Mouse (Mus musculus) cerebellum, postnatal 4 days (tissue): Measurements from ENCODE around the gene 2700081O15Rik.

Source experiments
- DNase-seq, 2 experiments: peaks; one replicate each; pipeline ENCODE4 v3.0.0; 2022; ENCODE audit warnings: low spot score in 2 of 2, mixed read lengths in 1 of 2

Gene 2700081O15Rik

DNA sequence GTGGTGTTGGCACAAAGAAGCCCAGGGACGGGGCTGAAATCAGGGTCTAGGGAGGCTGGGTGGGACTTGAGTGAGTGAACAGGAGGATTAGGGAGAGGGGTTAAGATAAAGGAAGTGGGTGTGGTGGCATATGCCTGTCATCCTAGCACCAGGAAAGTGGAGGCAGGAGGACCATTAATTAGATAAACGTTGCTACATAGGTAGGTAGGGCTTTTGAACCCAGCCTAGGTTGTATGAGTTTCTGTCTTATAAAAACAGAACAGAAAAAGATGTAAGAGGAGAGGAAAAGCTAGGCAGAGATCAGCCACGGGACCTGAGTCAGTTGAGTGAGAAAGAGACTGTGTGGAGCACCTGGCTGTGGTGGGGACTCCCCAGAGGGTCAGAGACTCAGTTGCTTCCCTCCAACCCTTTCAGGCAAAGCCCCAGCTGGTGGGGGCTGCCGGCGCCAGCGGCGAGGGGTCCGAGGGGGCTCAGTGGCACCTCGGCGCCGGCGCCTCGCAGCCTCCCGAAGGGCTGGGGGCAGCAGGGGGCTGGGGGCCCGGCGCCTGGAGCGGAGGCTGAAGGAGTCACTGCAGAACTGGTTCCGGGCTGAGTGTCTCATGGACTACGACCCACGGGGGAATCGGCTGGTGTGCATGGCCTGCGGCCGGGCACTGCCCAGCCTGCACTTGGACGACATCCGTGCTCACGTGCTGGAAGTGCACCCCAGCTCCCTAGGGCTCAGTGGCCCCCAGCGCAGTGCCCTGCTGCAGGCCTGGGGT, 3.6 kb downstream of the 2700081O15Rik start:
- no peak for DNase-seq

DNA sequence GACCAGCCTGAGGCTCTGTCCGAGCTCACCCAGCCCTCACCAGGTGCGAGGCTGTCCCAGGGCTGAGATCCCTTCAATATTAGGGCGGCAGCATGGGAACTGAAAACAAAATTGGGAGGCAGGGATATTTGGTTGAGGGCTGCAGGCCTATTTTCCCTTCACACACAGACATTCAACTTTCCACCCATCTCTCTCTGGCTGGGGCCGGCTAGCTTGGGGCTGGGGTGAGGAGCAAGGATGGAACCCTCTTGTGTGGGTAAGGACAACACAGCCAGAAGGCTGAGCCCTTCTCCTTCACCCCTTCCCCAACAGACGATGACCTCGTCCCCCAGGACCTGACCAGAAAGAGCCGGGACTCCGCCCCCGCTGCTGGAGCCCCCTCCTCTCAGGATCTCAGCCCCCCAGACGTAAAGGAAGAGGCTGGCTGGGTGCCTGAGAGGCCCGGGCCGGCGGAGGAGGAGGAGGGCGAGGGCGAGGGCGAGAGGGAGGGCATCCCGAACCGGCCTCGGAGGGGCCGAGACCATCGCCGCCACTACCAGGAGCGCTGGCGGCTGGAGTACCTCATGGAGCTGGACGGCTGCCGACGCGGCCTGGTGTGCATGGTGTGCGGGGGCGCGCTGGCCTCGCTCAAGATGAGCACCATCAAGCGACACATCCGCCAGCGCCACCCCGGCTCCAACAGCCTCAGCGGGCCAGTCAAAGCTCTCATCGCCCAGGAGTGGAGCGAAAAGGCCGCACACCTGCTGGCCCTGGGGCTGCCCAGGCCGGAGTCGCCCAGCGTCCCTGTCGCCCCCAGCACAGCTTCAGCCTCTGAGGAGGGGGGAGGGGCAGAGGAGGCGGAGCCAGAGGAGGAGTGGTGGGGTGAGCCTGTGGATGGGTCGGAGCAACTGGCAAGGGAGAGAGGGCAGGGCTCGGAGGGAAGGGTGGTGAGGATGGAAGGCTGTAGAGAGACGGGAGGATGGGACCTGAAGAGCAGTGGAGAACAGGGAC, 4.5 kb downstream of the 2700081O15Rik start:
- DNase-seq = peak in 1 of 2 experiments; percentile 72

DNA sequence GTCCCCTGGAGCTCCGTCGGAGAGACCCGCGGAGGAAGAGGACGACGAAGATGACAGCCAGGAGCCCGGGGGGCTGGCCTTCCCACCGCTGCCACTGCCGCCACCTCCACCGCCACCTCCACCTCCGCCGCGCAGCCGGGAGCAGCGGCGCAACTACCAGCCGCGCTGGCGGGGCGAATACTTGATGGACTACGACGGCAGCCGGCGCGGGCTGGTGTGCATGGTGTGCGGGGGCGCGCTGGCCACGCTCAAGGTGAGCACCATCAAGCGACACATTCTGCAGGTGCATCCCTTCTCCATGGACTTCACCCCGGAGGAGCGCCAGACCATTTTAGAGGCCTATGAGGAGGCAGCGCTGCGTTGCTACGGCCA, 5.2 kb downstream of the 2700081O15Rik start:
- no peak for DNase-seq

DNA sequence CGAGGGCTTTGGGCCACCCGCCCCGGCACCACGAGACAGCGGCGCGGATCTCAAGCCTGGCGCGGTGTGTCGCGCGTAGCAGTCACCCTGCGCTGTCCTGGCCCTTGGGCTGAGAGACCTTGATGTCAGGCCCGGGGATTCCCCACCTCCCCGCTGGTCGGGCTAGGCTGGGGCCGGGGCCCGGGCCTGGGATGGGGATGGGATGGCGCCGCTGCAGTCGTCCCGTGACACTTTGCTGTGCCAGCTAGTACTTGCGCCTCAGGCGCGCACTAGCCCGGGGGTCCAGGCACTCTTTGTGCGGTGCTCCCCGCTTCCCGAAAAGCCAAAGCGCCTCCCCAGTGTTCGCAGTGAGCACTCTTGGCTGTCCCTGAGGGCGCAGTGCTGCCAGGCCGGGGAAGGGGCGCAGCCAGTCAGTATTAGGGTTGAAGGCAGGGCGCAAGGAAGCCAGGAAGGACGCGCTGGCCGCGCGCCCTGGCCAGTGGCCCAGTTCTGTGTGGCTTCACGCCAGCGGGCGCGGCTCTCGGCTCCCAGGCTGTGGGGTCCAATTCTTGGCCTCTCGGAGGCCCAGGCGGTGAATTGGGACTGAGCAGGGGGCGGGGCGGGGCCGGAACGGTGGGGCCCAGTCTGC, 5.7 kb downstream of the 2700081O15Rik start:
- peak; percentile 81 to 97 for DNase-seq

DNA sequence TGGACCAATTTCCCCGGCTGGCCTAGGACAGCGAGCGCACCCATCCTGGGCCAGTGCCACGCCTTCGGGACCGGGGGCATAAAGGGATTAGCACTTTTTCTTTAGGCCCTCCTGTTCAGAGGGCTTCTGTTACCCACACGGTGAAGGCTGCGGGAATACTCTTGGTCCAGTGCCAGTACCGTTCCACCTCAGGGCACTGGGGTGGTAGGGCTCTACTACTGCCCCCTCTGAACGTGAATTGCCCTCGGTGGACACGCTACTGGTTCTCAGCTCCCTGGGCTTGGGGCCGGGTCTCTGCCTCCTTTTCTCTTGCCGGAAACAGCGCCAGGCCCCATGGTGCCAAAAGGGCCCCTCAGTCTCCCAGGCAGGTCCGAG, 6.2 kb downstream of the 2700081O15Rik start:
- no peak for DNase-seq

DNA sequence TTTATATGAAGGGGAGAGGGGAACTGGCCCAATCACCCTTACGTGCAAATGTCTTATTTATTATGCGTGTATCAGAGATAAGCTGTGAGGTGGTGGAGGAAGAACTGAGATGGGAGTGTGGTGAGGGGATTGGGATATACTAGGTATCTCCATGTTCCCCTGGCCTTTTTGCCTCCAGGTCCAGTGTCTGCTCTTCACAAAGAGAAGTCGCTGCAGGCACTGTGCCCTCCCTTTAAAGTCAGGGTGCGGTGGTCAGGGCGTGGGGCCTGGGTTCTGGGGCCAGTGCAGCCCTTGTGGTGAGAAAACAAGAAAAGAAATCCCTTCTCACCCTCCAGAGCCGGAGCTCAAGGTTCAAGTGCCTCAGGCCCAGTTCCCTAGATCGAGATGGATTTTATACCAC, 6.7 kb downstream of the 2700081O15Rik start:
- no peak for DNase-seq

DNA sequence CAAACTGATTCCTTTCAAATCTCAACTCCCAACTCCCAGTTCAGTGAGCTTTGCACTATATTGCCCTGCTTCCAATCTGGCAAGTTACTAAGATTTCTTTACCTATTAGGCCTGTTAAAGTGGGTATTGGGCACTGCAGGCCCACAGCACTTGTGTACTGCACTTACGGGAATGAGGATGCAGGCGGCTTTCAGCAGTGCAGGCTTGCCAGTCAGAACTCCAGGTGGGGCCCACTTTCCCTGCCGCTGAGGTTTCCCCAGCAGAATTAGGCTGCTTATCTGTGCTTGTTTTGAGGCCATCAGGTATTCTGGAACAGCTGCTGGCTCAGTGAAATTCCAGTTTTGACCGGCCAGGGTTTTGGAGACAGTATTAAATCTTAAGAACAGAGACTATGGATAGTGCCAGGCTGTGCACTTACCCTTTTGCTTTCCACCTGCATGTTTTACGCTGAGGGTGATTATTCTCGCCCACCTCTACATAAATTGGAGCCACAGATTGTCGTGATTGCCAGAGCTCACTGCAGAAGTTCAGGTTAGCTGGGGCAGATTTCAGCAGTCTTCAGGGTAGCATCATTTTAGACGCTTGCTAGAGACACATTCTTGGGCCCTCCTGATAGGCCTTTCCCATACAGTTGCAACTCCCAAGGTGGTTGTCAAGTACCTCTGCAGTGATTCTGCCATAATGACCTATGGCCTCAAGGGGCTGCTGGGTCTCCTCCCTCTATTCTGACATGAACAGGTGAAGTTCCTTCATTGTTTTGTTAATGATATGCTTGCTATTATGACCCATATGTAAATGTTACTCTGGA, 7.4 kb downstream of the 2700081O15Rik start:
- no peak for DNase-seq

DNA sequence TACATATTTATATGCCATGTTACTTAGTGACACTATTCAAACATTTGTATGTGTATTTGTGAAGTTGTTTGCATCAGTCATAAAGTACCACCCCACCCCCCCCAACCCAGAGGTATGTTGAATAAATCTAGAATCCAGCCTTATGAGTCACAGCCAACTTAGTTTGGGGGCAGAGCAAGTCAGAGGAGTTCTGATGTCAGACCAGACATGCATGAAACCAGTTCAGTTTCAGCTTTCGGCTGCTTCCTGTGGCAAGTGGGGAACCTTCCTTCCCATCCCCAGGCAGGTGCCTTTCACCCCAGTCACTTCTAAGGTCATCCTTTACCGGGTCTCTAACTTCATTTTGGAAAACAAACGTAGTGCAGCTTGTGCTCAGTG, 8.0 kb downstream of the 2700081O15Rik start:
- DNase-seq = no peak

DNA sequence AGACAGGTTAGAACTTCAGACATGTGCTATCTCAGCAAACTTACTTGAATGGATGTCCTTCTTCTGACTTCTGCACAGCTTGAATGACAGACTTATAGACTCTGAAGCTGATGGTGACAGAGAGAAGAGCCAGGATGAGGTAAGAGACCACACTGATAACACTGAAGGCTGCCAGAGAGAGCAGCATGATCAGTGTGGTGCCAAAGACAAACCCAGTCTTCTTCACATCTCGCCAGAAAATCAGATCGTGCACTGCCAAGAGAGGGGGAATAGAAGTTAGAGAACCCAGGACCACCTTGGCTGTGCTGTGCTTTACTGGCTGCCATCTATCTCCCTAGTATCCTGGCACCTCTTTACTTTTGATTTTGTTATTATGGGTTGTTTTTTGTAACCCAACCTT, 17.5 kb downstream of the 2700081O15Rik start:
- DNase-seq = no peak

DNA sequence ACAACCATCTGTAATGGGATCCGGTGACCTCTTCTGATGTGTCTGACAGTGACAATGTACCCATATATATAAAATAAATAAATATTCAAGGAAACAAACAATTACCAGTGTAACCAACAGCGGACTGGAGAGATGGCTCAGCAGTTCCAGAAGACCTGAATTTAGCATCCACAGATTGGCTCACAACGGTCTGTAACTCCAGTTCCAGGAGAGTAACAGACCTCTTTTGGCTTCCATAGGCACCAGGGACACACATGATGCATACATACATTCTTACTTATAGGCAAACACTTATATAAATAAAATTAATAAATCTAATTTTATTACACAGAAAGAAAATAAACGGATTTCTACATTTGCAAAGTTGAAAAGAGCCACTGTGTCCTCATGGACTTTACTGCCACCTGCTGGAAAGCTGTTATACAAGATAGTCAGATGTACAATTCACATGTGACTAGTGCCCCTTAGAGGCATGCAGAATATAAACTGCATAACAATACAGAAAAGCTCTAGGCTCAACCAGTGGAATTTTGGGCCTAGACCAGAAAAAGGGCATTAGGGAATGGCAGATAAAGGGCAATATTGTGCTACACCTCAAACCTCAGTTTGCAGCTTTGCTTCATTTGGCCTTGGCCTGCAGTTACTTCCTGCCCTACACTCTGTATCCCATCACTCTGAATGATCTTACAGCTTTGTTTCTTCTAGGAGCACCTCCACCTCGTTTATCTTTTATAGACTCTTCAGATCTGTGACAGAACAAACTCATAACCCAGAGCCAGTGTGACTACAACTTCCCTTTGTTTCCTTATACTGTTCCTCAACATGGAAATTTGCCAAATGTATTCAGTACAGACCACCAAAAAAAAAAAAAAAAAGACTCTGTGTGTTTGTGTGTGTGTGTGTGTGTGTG, 18.9 kb downstream of the 2700081O15Rik start:
- no peak for DNase-seq

DNA sequence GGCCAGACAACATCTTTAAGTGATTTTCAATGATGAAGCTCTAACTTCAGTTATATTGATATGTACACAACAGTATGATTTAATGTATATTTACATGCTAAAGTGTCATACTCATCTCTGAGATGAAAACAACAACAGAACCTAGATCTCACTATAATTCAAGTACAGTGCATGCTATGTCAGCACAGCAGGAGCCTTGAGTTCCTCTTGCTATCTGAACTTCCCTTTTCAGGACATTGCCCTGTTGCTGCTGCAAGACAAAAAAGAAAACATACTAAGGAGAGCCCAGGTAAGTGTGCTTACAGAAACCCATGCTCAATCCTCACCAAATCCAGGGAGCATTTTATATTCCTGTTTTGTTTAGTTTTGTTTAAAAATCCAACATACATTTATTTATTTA, 20.9 kb downstream of the 2700081O15Rik start:
- DNase-seq = no peak

DNA sequence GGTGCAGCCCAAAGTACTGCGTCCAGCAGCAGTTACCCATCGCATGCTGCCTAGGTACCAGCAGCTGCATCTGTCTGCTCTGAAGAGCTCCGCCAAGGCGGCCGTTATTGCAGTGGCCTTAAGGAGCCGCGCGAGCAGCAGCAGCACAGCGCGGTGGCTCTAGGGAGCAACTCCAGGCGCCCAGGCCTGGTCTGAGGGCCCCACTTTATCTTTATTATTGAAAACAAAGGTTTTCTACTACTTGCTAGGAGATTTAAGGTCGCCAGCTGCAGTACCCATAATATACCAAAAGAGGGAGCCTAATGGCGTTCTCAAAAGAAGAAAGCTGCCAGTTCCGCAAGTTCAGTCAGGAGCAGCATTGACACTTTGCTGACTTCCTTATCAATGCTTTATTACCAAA, 24.1 kb downstream of the 2700081O15Rik start:
- DNase-seq = peak in 1 of 2 experiments; percentile 58

DNA sequence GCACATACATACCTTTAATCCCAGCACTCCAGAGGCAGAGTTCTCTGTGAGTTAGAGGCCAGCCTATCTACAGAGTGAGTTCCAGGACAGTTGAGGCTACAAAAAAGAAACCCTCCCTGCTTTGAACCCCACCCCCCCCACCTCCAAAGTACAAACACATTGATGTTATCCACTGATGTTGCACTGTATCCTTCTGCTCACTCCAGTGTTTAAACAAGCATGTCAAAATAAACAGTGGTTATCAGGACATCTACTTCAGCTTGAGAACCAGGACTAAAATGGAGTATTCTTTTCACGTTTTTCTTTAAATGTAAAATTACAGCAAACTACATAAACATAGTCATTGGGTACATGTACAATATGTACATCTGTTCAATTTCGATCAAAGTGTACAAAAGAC, 27.7 kb downstream of the 2700081O15Rik start:
- DNase-seq = no peak

DNA sequence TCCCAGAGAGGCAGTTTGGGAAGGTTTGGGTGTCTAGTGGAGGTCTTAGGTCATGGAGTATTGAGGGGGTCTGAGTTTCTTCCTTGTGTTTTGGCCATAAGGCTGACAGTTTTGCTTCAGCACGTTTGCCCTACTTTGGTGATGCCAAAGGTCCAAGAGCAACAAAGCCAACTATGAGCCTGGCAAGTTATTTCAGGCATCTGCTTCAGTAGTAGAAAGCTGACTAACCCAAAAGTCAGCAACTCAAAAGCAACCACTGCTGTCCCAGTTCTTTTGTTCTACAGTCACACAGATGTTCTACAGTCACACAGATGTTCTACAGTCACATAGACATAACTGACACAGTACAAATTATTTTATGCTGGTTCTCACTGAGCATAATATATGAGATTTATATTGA, 28.2 kb downstream of the 2700081O15Rik start:
- DNase-seq = no peak

DNA sequence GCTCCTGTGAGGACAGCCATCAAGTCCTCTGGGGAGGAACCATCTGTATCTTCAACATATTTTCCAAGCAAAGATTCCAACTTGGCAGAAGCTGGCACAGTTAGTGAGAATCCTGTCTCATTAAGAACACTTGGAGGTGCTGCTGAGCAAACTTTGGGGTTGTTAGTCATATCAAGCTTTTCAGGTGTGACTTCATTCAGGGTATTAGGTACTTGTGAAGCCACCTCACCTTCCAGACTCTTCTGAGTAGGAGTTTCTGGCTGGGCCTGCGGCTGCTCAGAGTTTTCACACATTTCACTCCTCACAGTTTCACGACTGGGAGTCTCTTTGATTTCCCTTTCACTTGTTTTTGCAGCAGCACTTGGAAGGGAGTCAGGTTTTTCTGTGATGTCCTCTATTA, 39.4 kb downstream of the 2700081O15Rik start:
- no peak for DNase-seq

DNA sequence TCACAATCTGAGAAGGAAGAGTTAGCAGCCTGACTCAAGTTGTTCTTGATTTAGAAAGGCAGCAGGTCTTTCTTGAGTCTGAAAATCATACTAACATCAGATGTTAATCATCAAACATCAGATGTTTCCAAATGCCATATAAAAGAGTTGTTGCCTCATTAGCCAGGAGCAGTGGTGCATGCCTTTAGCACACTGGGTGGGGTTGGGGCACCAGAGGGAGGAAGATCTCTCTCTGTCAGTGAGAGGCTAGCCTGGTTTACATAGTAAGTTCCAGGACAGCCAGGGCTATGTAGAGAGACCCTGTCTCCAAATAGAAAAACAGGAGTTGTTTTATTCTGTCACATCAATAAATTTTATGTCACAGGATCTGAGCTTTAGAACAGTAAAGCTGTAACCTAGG, 41.5 kb downstream of the 2700081O15Rik start:
- no peak for DNase-seq

DNA sequence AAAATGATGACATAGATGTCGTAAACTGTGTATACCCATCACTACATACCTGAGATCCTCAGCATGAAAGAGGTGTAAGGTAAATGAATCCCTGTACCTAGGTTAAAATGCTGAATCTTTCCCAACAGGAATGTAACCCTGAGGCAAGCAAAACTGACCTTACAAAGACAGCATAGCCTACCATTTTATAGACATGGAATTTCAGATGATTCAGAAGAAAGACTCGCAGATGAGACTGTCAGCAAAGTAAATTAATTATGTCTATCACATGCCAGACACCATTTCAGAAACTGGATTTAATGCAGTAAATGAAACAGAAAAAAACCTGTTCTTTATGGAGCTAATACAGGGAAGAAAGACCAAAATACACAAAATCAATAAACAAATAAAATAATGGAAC, 41.9 kb downstream of the 2700081O15Rik start:
- DNase-seq = no peak

DNA sequence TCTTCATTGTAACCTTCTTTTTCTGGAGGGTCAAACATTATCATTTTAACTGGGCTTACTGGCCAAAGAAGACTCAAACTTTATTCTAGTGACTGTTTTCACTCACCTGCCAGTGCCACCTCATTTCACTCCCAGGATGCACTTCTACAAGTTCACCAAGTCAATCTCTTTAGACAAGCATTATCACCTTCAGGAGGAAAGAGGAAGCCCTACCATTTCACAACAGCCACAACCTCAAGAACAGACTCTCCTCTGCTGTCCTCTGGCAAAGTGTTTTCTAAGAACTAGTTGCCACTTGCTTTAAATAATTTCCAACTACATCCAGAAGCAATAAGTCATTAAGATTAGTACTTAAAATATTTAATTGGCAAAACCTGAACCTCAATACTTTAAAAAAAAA, 50.5 kb downstream of the 2700081O15Rik start:
- DNase-seq = no peak

DNA sequence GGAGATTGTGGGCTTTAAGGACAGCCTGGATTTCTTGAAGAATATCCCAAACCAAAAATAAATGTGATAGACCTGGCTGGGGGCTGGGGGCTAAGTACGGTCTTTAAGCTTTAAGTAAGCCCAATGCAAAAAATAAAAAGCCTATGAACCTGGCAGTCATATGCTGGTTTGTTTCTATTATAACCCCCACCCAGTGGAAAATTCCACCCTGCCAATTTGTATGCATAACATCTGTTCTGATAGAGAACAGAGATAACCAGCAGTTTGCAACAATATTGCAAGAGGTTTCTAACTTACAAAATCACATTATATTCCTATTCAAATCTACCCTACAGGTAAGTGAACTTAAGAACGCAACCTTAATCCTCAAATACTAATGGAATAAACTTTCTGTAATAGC, 53.2 kb downstream of the 2700081O15Rik start:
- no peak for DNase-seq
